8 mouse cellular contexts compared by ENCODE assay signal in genomic region chr6:114347831-114348754, GRCm38 (mm10). TPM values are rescaled to one million over a fixed set of nuclear protein-coding genes. Genes with fewer than 3 reads are reported as not detected.
A peak's percentile ranks its signal among the peaks of the same experiment; 100 is the strongest.
DNase-seq lines count a peak whose midpoint lies in the region; ATAC-seq and TF ChIP-seq lines count a peak whose summit lies in the region.

No protein-coding gene starts in this region.

- H3K9me3 ChIP-seq in forebrain, embryonic 12.5 days = no peaks in the 10 kb centered on the region
- no peaks in the 10 kb centered on the region for H3K9me3 ChIP-seq in forebrain, embryonic 11.5 days (ENCODE audit: control insufficient read depth, low read length)

- H3K4me2 ChIP-seq in forebrain, embryonic 12.5 days = no peak overlapping the region
- H3K4me2 ChIP-seq in forebrain, embryonic 11.5 days (ENCODE audit: low read depth, low read length, severe bottlenecking) = no peak overlapping the region
- H3K4me2 ChIP-seq in myocyte (ENCODE audit: low read depth) = peak overlapping the region; percentile 26

- no peak for DNase-seq in forebrain, embryonic 11.5 days (ENCODE audit: low spot score)
- DNase-seq in embryo, embryonic 9.5 days (ENCODE audit: extremely low spot score) = peak; percentile 15
- DNase-seq in layer of hippocampus, adult 18-20 months (ENCODE audit: low spot score in 2 of 2) = peak; percentile 56 to 69
- DNase-seq in heart, adult 18-20 months = no peak
- no peak for DNase-seq in liver

- H3K4me1 ChIP-seq in forebrain, embryonic 12.5 days = peaks cover 11% of the 10 kb centered on the region
- peaks cover 6% of the 10 kb centered on the region for H3K4me1 ChIP-seq in forebrain, embryonic 11.5 days (replicated peaks; ENCODE audit: control insufficient read depth, insufficient read depth, low read length)

- peaks cover 10% of the 10 kb centered on the region; the same call in 1 of the 2 replicates for H3K27me3 ChIP-seq in forebrain, embryonic 12.5 days
- H3K27me3 ChIP-seq in forebrain, embryonic 11.5 days (ENCODE audit: control insufficient read depth, insufficient read depth, low read length) = no peaks in the 10 kb centered on the region
- H3K27me3 ChIP-seq in myocyte (ENCODE audit: control insufficient read depth, insufficient read depth, insufficient read length) = no peaks in the 10 kb centered on the region

- 51% methylated on average over 13 of the region's 13 CpGs for WGBS in forebrain, embryonic 12.5 days
- 53% methylated on average over 13 of the region's 13 CpGs for WGBS in forebrain, embryonic 11.5 days

- H3K4me3 ChIP-seq in forebrain, embryonic 12.5 days (replicated peaks) = no peak overlapping the region
- H3K4me3 ChIP-seq in forebrain, embryonic 11.5 days (ENCODE audit: low read depth, low read length) = no peak overlapping the region
- H3K4me3 ChIP-seq in myocyte = no peak overlapping the region

- H3K9ac ChIP-seq in forebrain, embryonic 12.5 days = no peak overlapping the region
- no peak overlapping the region for H3K9ac ChIP-seq in forebrain, embryonic 11.5 days (ENCODE audit: low read length)

- H3K36me3 ChIP-seq in forebrain, embryonic 12.5 days (replicated peaks) = no peaks in the 10 kb centered on the region
- H3K36me3 ChIP-seq in forebrain, embryonic 11.5 days (ENCODE audit: control insufficient read depth, insufficient read depth, low read length) = no peaks in the 10 kb centered on the region
- no peaks in the 10 kb centered on the region for H3K36me3 ChIP-seq in myocyte (ENCODE audit: control insufficient read depth, insufficient read depth)

- no peak for TF ChIP-seq POLR2A in myocyte (IDR thresholded peaks at IDR 0.05; ENCODE audit: insufficient read length, low read depth)

- H3K27ac ChIP-seq in forebrain, embryonic 12.5 days = no peak overlapping the region
- H3K27ac ChIP-seq in forebrain, embryonic 11.5 days (ENCODE audit: low read depth, low read length) = no peak overlapping the region

- H3K79me2 ChIP-seq in myocyte (ENCODE audit: control insufficient read depth, insufficient read depth) = no peaks in the 10 kb centered on the region

- peak; percentile 41; the same call in 1 of the 2 replicates for ATAC-seq in forebrain, embryonic 12.5 days (ENCODE audit: low FRiP score)
- no peak; the same call in 1 of the 2 replicates for ATAC-seq in forebrain, embryonic 11.5 days (replicated peaks; ENCODE audit: low FRiP score)
- ATAC-seq in granulocyte monocyte progenitor cell, adult 5-6 weeks (replicated peaks; ENCODE audit: poor library complexity, severe bottlenecking) = no peak

- H3ac ChIP-seq in myocyte (ENCODE audit: control insufficient read depth, insufficient read length) = no peak overlapping the region

TF ChIP-seq in myocyte, 11 proteins besides CTCF, POLR2A, EP300 and RAD21:
- no peak for TF ChIP-seq MYOD1 (IDR thresholded peaks at IDR 0.05; ENCODE audit: control insufficient read depth in 1 of 3, insufficient read length in 2 of 3, low read depth in 2 of 3)
- TF ChIP-seq CEBPB (IDR thresholded peaks at IDR 0.05; ENCODE audit: insufficient read depth, poor library complexity, severe bottlenecking) = no peak
- no peak for TF ChIP-seq MAX (IDR thresholded peaks at IDR 0.05; ENCODE audit: low read depth)
- no peak for TF ChIP-seq E2F4 (IDR thresholded peaks at IDR 0.05; ENCODE audit: insufficient read depth)
- no peak for TF ChIP-seq TCF12 (IDR thresholded peaks at IDR 0.05; ENCODE audit: insufficient read depth, poor library complexity, severe bottlenecking)
- no peak for TF ChIP-seq USF1 (IDR thresholded peaks at IDR 0.05; ENCODE audit: low read depth)
- no peak for TF ChIP-seq TCF3 (IDR thresholded peaks at IDR 0.05; ENCODE audit: insufficient read length, low read depth)
- no peak for TF ChIP-seq REST (IDR thresholded peaks at IDR 0.05; ENCODE audit: insufficient read depth, insufficient read length)
- TF ChIP-seq POLR2AphosphoS2 (IDR thresholded peaks at IDR 0.05; ENCODE audit: insufficient read length, low read depth) = no peak
- no peak for TF ChIP-seq MYOG (IDR thresholded peaks at IDR 0.05; ENCODE audit: control insufficient read depth in 1 of 3, insufficient read depth in 1 of 3, insufficient read length in 2 of 3, low read depth in 2 of 3)
- TF ChIP-seq SRF (IDR thresholded peaks at IDR 0.05; ENCODE audit: control insufficient read depth, insufficient read length, low read depth) = no peak

RNA-seq across cellular contexts. Expression of gene Hrh1, which starts 49.6 kb away (rescaled TPM):
- polyA plus RNA-seq in forebrain, embryonic 12.5 days (2016; fragmentation: Nextera tagmentation; extraction: Ambion mirVana) = 0.15 and 0.23 TPM in 2 replicates
- 0.33 and 0.47 TPM in 2 replicates for polyA plus RNA-seq in forebrain, embryonic 11.5 days (2014; fragmentation: Nextera tagmentation; extraction: Ambion mirVana)
- 1 to 10 TPM; 5.1 to 6.0 TPM for total RNA-seq in layer of hippocampus, adult 18-20 months (2021)
- polyA plus RNA-seq in myocyte (2012; fragmentation: generic; extraction: Trizol) = 0.50 TPM
- not detected in 2 replicates for total RNA-seq in granulocyte monocyte progenitor cell, adult 5-6 weeks (2014; fragmentation: Nextera tagmentation)
- total RNA-seq in granulocyte monocyte progenitor cell, adult 5-6 weeks (2017) = not detected in 2 replicates
- under 1 TPM; 0.49 to 0.67 TPM for total RNA-seq in heart, adult 18-20 months (2021)

Comparison
In these comparisons a context has a peak if more than half of its experiments do, and no peak if none do; other contexts are left out.
1. DNase-seq: peak in embryo, embryonic 9.5 days (single experiment) and layer of hippocampus, adult 18-20 months (2 of 2); none in forebrain, embryonic 11.5 days (single experiment), heart, adult 18-20 months (0 of 2) and liver (single experiment).